Mouse (Mus musculus) cerebellum, postnatal 36 days (tissue): ENCODE measurements around the gene Kcne4.

Experiments
- DNase-seq, 2 experiments: peaks; one replicate each; pipeline ENCODE4 v3.0.0; 2021 to 2022; ENCODE audit warnings: mixed read lengths in 2 of 2

Kcne4 gene

DNA sequence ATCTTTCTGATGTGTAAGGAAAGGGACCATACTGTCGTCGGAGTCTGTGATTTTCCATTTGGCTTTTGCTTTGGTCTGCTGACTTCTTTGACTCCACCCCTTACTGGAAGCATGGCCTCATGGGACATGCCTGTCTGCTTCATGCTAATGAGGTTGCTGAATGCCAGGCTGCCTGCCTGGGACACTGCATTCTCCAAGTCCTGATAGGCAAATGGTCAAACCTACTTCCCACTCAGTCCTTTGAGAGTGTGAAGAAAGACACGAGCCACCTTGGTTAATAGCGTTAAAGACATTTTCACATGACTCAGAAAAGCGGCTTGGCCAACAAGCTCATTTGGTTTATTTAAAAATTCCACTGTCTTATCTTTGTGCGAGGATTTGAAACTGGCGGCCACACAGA, 43.5 kb downstream of the Kcne4 start:
- no peak for DNase-seq

DNA sequence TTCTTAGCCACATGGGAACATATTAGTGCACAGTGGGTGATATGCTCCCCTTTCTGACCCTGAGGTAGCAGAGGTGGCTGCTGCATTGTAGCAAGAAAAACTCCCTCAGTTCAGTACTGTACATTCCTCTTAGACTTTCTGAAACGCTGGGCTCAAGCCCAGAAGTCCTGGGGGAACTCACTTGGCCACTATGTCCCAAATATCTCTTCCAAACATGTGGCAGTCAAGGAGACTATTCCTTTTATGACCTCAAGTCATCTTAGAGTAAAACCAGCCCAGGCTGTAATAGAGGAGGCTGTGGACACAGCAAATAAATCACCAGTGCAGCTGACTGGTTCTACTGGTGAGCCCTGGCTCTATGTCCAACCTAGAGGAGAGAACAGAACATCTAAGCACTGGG, 45.7 kb downstream of the Kcne4 start:
- no peak for DNase-seq

DNA sequence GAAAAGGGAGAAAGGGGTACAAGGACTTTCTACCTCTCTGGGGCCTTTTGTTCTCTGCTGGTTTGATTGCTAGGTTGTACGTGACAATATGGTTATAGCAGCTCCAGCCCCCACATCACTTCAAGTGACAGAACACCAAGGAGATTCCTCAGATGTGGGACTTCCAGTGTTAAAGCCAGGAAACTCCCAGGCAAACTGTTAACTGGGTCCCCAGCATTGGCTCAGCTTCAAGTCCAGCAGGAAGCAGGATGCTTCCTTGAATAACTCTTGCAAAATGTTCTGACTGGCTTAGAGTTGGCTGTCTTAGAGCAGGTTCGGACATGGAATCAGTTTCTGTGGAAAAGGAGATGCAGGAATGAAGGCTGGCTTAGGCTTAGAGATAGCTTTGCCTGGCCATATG, 47.3 kb downstream of the Kcne4 start:
- no peak for DNase-seq

DNA sequence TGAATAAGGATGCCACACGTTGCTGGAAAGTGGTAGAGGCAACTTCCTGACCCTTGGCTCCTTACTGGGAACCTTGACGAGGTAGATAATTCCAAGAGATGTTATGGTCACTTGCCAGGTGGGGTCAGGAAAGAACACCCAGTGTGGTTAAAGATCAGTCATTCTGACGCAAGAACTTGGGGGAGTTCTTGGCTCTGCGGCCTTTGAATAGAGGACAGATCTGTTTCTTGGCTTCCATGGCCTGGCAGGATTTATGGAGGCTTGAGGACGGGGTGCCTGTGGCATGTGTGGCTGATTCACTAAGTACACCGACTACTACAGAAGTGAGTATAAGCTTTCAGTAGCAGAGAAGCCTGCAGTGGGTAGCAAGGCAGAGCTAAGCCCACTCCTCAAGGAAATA, 47.8 kb downstream of the Kcne4 start:
- no peak for DNase-seq

DNA sequence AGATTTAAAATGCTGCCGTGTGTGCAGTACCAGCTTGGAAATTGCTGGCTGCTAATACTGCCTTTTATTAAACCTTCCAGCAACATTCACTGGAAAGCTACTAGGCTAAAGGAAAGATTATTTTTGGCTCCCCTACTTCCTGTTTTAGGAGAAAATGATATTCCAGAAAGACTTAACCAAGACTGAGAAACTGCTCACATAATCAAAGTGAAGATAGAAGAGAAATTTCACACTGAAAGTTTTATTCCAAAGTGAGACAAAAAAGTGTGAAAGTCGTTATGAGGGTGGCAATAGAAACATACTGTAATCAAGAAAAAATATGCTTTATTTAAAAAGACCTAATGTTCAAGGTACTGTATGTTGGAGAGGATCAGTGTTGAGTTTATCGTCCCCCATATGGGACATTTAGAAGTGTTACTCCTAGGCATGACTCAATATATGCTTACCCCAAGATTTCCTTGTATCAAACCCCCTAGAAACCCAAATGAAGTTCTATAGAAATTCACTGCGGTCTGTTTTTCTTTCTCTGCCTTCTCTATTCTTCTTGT, 48.3 kb downstream of the Kcne4 start:
- no peak for DNase-seq

DNA sequence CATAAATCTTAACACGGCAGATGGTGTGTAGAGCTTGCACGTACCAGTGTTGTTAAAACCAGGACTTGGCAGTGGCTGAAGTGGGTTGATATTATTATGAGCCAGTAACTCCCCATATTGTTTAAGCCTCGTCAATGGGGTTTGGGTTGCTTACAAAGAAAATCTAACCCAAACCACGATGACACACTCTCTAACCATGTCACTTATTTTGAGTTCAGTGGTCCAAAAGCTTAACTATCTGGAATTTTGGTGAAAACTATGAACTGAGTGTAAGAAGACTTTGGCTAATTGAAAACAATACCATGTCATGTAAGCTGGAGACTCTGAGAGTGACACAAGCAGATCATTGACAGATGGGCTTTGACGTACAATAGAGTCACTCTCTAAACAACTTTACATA, 49.4 kb downstream of the Kcne4 start:
- no peak for DNase-seq

DNA sequence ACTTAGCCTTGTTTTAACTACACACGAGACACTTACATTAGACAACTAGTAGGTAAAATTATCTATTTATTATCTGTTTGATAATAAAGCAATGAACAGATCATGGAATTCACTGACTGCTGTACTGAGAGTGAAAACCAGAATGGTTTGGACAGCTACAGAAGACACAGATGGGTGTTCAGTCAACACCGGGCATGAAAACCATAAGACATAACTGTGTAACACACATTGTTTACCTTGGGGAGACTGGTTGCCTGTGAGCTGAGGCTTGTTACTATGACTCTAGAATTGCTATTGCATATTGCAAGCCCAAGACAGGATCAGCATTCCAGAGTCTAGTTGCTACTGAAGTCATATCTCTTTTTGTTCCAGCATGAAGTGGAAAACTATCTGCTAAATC, 49.9 kb downstream of the Kcne4 start:
- DNase-seq: no peak
